Mouse (Mus musculus) layer of hippocampus, postnatal 10 days (tissue): Measurements from ENCODE around the gene Pygo1. TPM values are rescaled to one million over a fixed set of nuclear protein-coding genes. Genes with fewer than 3 reads are reported as not detected.

Experiments used
- DNase-seq, 2 experiments: peaks; one replicate each; pipeline ENCODE4 v3.0.0; 2021; ENCODE audit warnings: low spot score in 2 of 2
- total RNA-seq, 2 experiments: library from RNA; stranded (reverse); gene quantifications; 2 replicates each; pipeline ENCODE4 v1.2.3; 2021

Gene Pygo1
- total RNA-seq, 2 experiments from 2014 or later: 28.3 to 31.2 TPM

DNA sequence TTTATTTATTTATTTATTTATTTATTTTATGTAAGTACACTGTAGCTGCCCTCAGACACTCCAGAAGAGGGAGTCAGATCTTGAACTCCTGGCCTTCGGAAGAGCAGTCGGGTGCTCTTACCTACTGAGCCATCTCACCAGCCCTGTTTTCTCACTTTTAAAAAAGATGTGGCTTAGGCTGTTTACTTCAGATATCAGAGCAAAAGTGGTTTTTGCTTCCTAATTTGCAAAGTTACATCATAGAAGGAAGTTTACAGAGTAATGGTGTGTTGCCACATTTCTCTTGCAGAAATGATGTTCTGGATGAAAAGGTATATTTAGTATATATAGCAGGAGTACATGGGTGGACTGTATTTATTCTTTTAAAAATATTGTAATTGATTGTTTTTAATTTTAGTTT is 66.0 kb downstream of the Pygo1 start:
- DNase-seq: no peak

DNA sequence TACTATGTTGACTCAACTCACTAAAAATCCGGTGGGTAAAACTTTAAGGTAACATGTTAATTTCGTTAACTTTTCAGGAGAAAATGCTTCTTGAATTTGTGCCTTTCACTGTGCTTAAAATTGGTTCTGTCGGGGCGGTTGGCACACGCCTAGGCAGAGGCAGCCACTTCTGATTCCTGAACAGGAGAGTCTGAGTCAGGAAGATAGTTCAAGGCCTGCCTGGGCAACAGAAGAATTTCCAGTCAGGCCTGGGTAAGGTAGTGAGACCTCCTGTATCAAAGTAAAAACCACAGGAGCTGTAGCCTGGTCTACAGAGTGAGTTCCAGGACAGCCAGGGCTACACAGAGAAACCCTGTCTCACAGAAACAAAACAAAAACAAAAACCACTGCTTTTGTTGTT is 67.1 kb downstream of the Pygo1 start:
- no peak for DNase-seq

DNA sequence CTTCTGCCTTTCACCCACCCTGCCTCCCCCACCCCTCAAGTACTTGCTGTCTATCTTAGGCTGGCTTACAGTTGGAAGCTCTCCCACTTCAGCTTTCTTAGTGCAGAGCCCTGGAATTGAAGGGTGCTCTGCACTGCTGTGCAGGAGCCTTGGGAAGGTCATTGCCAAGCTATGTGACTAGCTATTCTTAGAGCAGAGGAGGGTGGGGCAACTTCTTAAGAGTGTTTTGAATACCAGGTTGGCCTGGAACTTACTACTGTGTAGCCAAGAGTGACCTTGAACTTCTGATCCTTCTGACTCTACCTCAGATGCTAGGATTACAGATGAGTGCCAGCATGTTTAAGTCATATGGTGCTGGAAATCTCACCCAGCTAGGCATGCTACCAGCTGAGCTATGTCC is 70.7 kb downstream of the Pygo1 start:
- DNase-seq: no peak

DNA sequence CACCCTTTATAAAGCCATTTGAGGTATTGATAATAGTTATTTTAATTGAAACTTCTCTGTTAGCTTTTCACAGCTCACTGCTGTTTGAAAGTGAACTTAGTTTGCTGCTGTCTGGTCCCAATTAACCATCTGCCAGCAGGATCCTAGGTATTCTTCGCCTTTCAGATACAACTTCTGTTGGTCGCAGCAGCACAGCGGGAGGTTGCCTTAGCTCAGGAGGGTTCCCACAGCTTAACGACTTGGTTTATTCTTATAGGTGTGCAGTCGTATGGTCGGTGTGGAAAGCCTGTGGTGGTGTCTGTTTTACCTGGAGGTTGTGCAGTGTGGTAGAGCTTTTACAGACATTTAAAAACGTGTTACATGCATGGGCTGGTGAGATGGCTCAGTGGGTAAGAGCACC is 71.4 kb downstream of the Pygo1 start:
- no peak for DNase-seq

DNA sequence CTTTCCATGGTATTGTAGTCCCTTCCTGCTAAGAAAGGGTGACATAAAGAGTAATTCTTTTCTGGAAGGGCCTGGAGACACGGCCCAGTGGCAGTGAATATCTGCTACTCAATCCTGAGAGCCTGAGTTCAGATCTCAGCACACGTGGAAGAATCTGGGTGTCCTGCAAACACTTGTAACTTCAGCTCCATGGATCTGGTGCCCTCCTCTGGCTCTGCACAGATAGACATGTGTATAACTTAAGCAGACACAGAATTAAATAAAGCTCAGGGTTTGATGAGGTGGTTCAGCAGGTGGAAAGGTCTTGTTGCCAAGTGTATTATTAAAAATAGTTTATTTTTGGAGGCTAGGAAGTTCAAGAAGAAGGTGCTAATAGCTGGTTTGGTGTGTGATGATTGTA is 75.0 kb downstream of the Pygo1 start:
- no peak for DNase-seq

DNA sequence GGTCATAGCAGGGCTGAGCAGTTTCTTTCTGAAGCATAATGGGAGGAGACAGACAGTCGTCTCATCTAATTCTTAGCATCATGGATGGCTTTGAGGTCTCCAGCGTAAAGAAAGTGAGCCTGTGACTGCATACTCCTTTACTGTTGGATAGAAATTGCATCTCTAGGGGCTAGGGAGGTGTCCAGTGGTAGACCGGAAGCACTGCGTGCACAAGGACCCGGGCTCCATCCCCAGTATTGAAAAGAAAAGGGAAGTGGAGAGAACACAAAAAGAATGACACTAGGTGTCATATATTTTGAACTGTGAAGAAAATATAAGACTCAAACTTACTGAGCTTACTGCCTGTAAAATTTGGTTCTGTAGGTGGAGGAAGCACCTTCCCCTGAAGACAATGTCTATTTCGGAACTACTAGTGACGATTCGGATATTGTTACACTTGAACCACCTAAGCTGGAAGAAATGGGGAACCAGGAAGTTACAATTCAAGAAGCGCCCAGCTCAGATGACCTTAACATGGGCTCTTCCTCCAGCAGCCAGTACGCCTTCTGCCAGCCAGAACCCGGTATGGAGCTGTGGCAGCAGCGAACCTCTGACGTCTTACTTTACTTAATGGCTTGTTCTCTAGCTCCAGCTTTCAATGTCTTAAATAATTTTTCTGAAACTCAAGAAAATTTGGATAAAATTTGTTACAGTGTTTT is 76.0 kb downstream of the Pygo1 start:
- DNase-seq: no peak

Other genes with a start within 250 kb of the Pygo1 start
- gene Prtg, start 118.8 kb upstream of the Pygo1 start, total RNA-seq: under 1 TPM; 0.56 to 0.80 TPM
- 1 to 10 TPM; 2.6 to 3.4 TPM for gene Dyx1c1, start 33.1 kb downstream of the Pygo1 start, total RNA-seq
- not detected for gene Gm44503, start 33.2 kb downstream of the Pygo1 start, total RNA-seq
- gene Ccpg1os, start 59.7 kb downstream of the Pygo1 start, total RNA-seq: 1 to 10 TPM; 8.0 to 8.7 TPM
- gene Ccpg1, start 59.8 kb downstream of the Pygo1 start, total RNA-seq: 100 to 1,000 TPM; 117 to 124 TPM
- gene Pigb, start 114.7 kb downstream of the Pygo1 start, total RNA-seq: 10 to 100 TPM; 14.9 to 16.4 TPM
- 1 to 10 TPM; 7.1 to 8.7 TPM for gene Rab27a, start 119.2 kb downstream of the Pygo1 start, total RNA-seq
- 1 to 10 TPM; 2.7 TPM for gene Khdc3, start 176.2 kb downstream of the Pygo1 start, total RNA-seq
- not detected for gene Gm20509, start 176.8 kb downstream of the Pygo1 start, total RNA-seq
- 10 to 100 TPM; 61.8 to 63.0 TPM for gene Rsl24d1, start 187.8 kb downstream of the Pygo1 start, total RNA-seq